Mouse (Mus musculus): ENCODE results near the gene Suz12.
A peak's percentile ranks its signal among the peaks of the same experiment; 100 is the strongest.
"Not testable (repeated sequence)": the region's sequence is repeated elsewhere in the genome, so short reads cannot be mapped to it uniquely, and the experiment has no call there.

Gene Suz12

DNA sequence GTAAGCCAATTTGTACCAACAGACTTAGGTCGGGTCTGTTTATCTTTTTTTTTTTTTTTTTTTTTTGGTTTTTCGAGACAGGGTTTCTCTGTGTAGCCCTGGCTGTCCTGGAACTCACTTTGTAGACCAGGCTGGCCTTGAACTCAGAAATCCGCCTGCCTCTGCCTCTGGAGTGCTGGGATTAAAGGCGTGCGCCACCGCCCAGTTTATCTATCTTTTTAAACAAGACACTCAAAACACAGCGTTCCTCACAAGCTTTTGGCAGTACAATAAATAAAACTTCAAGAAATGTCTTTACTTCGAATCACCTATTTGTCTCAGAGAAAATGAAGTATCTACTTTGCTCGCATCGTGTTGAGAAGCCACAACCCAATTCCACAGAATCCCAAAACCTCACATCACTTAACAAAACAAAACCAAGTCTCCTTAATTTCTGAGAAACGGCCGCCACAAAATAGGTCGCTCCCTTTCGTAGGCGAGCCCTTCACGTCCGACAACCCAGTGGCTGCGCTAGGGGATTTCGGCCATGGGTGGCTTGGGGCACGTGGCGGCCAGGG, 793 bp upstream of the Suz12 start:
- DNase-seq (ENCODE audit: low read depth, low spot score): no peak

DNA sequence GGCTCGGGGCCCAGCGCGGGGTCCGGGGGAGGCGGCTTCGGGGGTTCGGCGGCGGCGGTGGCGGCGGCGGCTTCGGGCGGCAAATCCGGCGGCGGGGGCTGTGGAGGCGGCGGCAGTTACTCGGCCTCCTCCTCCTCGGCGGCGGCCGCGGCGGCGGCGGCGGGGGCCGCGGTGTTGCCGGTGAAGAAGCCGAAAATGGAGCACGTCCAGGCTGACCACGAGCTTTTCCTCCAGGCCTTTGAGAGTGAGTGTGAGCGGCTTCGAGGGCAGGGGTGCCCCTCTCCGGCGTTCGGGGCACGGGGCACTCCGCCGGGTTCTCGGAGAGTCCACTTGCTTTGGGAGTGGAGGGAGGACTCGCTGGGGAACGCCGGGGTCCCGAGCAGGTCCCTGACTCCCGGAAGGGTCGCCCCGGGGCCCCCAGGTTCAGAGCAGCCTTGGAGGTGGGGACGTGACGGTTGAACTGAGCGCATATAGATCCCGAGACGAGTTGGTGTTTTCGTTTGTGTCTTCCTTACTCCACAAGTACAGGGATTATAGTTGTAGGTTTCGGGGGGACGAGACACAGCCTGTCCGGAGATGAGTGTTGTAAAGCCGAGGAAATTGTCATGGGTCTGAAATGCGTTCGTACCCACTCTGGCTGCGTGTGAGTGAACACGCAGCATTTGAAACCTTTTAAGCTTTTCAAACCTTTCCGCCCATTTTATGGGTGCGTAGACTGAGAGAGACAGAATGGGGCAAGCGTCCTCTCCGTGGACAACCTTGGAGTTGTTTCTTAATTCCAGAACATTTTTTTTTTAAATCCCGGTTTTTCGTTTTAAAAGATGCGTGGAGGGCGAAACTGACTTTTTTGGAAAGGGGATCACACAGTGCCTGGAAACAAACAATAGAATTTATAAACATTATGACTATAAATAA, 707 bp downstream of the Suz12 start:
- DNase-seq (ENCODE audit: low read depth, low spot score): peak; percentile 47

DNA sequence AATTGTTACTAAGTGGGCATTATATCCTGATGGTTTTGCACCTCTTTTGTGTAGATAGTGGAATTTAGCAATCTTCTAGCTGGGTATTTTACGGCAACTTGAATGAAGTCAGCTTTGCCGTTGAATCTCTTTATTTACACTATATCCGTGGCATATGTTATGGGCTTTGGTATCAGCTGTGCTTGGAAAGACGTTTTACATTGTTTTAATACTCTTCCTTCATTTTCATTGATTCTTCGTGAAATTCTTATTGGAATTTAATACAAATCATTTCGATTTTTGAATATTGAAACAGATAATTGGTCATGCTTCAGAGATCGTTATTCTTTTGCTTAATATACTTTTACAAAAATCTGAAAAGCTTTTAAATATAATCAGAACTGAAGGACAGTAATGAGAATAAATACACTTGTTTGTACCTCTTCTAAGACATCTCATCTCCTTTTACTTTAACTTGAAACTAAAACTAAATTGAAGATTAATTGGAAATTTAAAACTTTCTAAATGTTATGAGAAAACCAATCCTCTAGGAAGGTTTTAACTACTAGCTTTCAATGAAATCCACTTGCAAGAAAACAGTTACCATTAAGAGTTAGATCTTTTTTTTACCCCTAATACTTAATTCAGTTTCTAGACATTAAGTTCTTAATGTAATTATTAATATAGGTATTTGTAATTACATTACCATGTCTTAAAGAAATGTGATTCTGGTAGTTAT, 1.5 kb downstream of the Suz12 start:
- DNase-seq (ENCODE audit: low read depth, low spot score): peak; percentile 21

DNA sequence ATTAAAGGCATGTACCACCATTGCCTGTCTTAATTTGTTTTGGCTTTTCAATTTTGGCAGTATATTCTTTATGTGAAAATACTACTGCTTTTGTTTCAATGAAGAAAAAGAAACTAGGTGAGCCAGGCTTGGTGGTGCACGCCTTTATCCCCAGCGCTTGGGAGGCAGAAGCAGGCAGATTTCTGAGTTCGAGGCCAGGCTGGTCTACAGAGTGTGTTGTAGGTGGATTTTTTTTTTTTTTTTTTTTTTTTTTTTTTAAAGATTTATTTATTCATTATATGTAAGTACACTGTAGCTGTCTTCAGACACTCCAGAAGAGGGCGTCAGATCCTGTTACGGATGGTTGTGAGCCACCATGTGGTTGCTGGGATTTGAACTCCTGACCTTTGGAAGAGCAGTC, 23.6 kb downstream of the Suz12 start:
- DNase-seq (ENCODE audit: low read depth, low spot score): not testable (repeated sequence)

DNA sequence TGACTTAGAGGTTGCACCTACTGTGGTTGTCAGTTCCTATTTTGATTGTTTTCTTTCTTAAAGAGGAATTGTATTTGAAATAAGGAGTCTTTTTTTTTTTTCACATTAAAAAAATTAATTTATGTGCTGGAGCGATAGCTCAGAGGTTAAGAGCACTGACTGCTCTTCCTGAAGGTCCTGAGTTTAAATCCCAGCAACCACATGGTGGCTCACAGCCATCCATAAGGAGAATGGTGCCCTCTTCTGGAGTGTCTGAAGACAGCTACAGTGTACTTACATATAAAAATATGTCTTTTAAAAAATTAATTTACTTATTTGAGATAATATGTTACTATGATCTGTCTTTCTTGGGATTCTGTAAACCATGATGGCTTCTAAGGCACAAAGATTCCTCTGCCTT, 26.9 kb downstream of the Suz12 start:
- peak; percentile 39 for DNase-seq (ENCODE audit: low read depth, low spot score)

DNA sequence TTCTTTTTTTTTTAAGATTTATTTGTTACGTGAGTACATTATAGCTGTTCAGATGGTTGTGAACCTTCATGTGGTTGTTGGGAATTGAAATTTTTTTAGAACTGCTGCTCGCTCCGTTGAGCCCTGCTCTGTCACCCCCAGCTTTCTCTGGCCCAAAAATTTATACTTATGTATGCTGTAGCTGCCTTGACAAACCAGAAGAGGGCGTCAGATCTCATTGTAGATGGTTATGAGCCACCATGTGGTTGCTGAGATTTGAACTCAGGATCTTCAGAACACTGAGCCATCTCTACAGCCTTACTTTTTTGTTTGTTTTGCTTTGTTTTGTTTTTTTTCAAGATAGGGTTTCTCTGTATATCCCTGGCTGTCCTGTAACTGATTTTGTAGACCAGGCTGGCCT, 28.4 kb downstream of the Suz12 start:
- no peak for DNase-seq (ENCODE audit: low read depth, low spot score)

DNA sequence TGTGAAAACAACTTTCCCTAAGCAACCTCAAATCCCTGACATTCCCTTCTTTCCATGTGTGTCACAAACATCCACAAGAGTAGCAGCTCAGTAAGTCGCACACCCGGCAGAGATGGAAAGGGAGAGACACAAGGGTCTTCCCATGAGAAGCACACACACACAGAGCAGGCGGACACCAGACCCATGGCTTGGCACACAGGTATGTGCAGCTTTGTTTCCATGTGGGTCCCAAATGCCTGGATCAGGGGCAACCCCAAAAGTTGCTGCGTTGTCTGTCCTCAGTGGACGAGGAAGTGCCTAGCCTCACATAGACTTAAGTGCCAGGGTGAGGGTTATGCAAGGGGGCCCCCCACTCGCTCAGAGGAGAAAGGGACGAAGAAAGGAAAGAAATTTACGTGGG, 44.6 kb downstream of the Suz12 start:
- DNase-seq (ENCODE audit: low read depth, low spot score): no peak

DNA sequence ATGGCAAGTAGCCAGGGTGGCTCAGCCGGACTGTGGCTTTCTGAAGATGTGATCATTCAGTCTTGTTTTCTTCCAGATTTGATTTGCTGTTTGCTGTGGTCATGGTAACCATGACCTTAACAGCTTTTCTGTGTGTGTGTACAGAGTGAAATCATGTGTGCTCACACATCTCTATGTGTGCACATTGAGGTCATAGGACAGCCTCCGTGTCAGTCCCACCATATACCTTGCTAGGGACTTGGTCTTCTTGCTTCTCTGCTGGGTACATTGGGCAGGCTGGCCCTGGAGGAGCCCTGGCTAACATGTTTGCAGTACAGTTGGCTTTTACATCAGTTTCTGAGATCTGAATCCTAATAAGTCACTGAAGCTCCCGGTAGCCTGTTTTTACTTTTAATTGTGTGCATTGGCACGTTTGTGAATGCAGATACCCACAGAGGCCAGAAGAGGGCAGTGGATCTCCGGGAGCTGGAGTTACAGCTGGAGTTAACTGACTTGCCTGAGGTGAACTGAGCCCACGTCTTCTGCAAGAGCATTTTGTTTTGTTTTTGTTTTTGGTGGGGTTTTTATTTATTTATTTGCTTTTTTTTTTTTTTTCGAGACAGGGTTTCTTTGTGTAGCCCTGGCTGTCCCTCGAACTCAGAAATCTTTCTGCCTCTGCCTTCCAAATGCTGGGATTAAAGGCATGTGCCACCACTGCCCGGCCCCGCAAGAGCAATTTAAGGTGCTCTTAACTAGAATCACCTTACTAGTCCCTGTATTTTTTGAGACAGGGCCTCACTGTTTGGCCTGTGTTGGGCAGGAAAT, 49.9 kb downstream of the Suz12 start:
- DNase-seq (ENCODE audit: low read depth, low spot score): peak; percentile 71

DNA sequence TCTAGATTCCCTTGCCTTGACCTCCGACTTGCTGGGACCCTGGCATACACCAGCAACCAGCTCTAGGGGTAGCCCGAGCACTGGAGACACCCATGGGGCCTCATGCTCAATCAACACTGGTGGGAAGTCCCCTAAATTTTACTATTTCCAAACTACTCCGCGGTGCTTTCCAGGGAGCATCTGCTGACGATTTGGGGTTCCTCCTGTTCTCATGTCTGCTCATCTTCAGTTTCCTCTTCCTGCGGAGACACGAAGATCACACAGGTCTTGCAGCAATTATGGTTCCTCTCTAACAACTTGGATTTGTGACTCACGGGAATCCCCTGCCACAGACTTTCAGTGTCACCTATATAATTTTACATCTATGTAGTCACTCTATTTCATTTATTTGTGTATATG, 50.5 kb downstream of the Suz12 start:
- DNase-seq (ENCODE audit: low read depth, low spot score): no peak

DNA sequence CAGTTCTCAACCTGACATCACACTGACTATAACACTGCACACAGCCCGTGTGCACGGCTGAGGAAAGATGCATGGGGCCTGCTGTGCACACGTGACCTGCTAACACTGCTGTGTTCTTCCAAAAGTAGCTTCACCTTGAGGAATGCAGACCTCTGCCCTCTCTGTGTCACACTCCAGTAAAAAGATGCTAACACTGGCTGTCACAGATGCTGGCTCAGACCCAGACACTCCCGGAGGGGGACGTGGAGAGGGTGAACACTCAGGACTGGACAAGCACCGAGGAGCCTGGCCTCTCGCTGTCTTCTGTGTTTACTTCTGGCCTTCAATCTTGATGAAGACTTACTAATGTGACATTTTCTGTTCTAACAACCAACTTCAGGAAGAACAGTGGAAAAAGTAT, 54.0 kb downstream of the Suz12 start:
- no peak for DNase-seq (ENCODE audit: low read depth, low spot score)

DNA sequence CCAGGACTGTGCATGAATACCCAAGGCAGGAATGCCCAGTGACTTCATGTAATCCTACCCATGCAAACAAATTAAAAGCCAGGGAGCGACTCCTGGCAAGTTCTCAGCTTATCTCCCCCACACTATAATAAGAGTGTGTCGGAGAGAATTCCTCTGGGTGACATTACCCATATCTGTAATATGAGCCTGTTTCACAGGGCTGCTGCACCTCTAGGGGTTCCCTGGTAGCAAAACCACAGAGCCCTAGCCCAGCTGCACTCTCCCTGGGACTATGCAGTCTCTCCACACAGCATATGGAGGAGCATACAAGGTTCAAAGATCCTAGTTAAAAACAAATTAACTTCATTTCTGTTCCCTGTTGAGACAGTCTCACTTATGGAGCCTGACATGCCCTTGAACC, 57.2 kb downstream of the Suz12 start:
- DNase-seq (ENCODE audit: low read depth, low spot score): peak; percentile 81

DNA sequence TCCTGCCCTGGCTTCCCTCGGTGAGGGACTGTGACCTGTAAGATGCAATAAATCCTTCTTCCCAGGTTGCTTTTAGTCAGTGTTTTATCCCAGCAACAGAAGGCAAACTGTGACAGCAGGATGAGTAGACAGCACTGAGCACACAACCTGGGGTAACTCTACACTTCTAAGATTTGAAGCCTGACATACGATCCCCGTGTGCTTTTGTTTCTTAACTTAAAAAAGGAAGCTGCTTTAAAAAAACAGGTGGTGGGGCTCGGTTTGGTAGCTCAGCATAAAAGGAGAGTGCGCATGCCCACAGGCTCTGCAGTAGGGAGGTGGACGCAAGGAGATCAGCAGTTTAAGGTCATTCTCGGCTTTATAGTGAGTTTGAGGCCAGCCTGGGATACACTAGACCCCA, 59.5 kb downstream of the Suz12 start:
- no peak for DNase-seq (ENCODE audit: low read depth, low spot score)

DNA sequence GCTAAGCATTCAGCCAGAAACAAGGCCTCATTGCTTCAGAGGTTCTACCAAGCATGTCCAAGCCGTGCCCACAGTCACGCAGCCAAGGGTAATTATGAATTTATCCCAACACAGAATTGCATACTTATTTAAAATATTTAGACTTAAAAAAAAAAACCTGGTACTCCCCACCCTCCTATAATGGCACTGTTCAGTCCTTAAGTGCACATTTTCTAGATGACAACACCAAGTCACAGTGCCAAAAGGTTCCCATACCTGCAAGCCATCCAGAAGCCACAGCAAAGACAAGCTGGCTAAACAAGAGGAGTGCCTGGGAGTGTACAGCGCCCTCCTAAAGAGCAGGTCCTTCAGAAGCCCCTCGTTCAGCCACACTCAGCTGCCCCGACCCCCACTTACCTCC, 60.3 kb downstream of the Suz12 start:
- no peak for DNase-seq (ENCODE audit: low read depth, low spot score)

DNA sequence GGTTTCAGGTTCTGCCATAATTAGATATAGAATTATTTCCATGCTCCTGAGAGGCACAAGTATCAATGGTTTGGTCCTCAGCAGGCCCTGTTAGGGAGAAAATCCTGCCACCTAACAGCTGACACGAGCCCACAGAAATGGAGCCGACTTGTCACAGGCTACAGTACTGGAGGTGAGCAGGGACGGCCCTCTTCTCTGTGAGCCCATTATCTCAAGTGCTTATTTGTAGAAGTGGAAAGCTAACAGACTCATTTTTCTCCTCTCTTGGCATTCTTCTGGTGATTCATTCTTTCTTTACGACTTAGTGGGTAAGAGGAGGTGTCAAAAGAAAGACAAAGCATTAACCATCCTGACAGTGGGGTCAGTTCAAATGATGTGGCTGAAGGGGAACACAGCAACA, 61.8 kb downstream of the Suz12 start:
- DNase-seq (ENCODE audit: low read depth, low spot score): no peak

DNA sequence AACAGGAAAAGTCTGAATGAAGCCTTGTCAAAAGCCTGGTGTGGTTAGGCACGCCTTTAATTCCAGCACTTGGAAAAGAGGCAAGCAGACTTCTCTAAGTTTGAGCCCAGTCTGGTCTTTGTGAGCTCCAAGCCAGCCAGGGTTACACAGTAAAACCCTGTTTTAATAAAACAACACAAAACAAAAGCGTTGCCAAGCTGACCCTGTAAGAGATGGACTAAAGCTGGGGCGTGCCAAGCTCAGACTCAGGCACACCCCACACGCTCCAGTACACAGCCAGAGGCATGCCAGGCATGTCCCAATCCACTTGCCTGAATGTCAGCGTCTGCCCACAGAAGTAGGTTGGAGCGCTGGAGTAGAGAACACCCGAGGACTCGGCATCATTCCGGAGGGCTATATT, 63.2 kb downstream of the Suz12 start:
- no peak for DNase-seq (ENCODE audit: low read depth, low spot score)

DNA sequence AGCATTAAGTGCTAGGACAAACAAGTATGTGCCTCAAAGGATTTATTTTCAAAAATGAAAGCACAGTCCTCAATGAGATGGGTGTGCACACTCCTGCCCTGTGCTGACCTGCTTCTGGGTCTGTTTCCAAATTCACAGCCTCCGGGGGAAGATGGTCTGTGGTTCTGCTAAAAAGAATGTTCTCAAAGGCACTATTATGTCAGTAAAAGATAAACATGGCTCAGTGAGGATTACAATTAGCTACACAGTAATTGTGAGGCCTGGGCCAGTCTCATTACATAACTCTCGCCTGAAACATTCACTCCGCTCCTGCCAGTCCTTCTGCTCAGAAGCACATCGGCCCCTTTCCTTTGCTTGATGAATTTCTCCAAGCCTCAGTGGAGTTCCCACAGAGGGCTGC, 69.3 kb downstream of the Suz12 start:
- DNase-seq (ENCODE audit: low read depth, low spot score): no peak

DNA sequence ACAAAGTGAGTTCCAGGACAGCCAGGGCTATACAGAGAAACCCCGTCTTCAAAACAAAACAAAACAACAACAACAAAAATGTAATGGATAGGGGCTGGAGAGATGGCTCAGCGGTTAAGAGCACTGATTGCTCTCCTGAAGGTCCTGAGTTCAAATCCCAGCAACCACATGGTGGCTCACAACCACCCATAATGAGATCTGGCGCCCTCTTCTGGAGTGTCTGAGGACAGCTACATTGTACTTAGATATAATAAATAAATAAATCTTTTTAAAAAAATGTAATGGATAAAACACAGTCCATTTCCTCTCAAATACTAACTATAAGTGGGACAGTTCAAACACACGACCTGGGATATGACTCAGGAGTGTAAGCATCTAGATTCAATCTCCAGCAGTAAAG, 73.5 kb downstream of the Suz12 start:
- DNase-seq (ENCODE audit: low read depth, low spot score): not testable (repeated sequence)

DNA sequence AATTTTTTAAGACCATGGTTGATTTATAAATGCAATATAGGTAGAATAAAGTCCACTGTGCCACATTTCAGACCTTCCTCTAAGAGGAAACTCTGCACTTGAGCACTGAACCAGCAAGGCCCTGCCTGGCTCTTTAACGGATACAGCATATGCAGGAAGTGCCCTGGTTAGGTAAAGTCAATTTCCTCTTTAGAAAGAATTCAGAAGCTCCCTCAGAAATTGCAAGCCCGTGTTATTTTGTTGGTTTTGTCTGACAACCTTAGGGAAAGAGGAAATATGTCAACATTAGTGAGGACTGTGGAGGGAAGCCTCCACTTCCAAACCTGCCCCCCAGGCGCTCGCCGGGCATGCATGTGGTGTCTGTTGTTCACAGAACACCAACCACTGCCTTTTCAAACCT, 74.7 kb downstream of the Suz12 start:
- DNase-seq (ENCODE audit: low read depth, low spot score): no peak

DNA sequence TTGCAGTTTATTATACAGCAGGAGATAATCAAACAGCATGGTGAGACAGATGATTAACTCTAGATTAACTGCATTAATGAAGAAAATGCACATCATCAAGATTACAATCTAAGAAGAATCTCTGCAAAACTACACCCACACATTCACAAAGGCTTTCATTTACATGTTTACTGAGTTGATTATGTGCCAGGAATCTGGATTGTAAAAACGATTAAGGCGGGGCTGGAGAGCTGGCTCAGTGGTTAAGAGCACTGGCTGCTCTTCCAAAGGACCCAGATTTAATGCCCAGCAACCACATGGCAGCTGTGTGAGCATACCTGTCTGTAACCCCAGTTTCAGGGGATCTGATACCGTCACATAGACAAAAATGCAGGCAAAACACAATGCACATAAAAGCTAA, 76.9 kb downstream of the Suz12 start:
- no peak for DNase-seq (ENCODE audit: low read depth, low spot score)

DNA sequence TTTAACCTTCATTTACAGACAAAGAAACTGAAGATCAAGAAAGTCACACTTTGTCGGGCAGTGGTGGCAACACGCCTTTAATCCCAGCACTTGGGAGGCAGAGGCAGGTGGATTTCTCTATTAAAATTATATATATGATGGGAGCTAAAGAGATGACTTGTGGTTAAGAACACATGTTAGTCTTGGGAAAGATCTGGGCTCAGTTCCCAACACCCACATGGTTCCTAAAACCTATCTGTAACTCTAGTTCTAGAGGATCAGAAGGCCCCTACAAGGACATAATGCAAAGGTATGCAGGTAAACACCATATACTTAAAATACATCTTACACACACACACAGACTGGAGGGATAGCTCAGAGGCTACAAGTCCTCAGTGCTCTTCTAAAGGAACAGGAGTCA, 78.1 kb downstream of the Suz12 start:
- DNase-seq (ENCODE audit: low read depth, low spot score): peak; percentile 70

DNA sequence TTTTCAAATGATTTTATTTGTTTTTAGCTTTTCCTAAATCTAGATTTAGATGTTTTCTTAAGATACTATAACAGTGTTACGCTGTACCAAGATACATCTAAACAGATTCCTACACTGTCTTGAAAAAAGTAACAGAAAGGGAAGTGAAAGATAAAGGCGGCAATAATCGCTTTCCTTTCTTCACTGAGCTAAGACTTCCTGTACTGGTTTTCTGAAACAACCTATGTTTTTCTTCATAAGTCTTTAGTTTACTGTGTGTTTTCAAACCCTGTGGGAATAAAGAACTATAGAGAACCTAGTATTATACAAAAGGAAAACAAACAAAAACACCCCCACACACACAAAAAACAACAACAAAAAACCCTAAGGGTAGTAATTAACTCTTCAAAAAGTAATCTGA, 79.5 kb downstream of the Suz12 start:
- DNase-seq (ENCODE audit: low read depth, low spot score): no peak
